Mouse (Mus musculus) heart, postnatal 14 days (tissue): ENCODE results near the gene Kndc1. TPM values are rescaled to one million over a fixed set of nuclear protein-coding genes. Genes with fewer than 3 reads are reported as not detected.

Experiments used
- DNase-seq, 2 experiments: peaks; one replicate each; pipeline ENCODE4 v3.0.0; 2021 to 2022
- intact Hi-C: fragments of 180-260 bp; cut with DNase I; formaldehyde crosslinking; loops from one replicate; pipeline ENCODE4 v1.15.1; 2025
- microRNA-seq, 2 experiments: library from miRNA; unstranded; fragments of <30 nt; microRNA quantifications; one replicate each; pipeline ENCODE4 v1.2.0; 2021 to 2022
- total RNA-seq, 2 experiments: library from RNA; stranded (reverse); gene quantifications; 2 replicates each; pipeline ENCODE4 v1.2.3; 2021

Gene Kndc1
- total RNA-seq, 2 experiments from 2014 or later: 0.24 TPM; not detected in 1

- intact Hi-C loops: no loop called here
- DNase-seq: no peak
Observed at GRCm38 (mm10) chr7:139979011-139979719, 84.7 kb downstream of the Kndc1 start.

- intact Hi-C loops: no loop called here
- no peak for DNase-seq
Observed at GRCm38 (mm10) chr7:139980778-139981177, 86.3 kb downstream of the Kndc1 start.

- no peak for DNase-seq
- intact Hi-C loops: no loop called here
Observed at GRCm38 (mm10) chr7:139982058-139982457, 87.6 kb downstream of the Kndc1 start.

DNA sequence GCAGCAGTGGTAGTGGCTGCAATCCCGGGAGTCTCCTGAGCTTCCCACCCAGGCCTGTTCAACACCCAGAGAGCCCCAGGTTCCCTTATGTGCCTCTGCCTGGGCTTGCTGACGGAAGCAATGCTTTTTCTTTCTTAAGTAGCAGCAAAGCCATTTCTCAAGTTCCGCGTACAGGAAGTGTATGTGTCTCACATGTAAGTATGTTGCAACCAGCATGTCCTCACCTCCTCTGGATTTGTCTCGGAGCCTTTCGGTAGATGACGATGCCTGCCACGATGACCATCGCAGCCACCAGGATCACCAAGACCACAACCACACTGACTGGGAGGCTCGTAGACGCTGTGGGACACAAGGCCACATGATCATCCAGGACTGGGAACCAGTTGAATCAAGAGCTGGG is 90.0 kb downstream of the Kndc1 start:
- no peak for DNase-seq
- intact Hi-C loops: no loop called here

GRCm38 (mm10) chr7:139988272-139988671 is 93.8 kb downstream of the Kndc1 start:
- no peak for DNase-seq
- intact Hi-C loops: no loop called here

DNA sequence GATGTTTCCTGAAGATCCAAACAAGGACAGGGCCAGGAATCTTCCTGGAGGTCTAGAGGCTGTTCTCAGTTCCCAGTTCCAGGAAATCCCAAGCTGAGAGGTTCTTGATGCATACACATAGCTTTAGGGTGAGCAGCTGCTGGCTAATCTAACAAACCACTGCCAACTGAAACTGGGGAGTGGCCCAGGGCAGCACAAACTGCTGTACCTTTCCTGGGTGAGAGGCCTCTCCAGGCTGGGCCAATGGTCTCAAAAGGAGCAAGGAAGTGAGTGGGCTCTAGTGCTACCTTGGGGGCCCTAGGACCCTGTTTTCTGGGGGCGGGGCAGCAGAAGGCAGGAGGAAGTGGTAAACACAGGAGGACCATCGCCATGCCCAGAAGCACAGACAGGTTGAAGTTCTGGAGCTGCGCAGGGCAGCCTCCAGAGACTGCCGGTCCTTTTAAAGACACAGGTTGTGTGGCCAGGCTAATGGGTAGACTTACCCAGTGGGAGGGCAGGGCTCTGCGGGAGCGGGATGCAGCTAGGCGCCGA is 96.4 kb downstream of the Kndc1 start:
- DNase-seq: no peak

More for the DNA sequence above, 96.4 kb downstream of the Kndc1 start:
- intact Hi-C loops: no loop called here

Small RNA genes within 50 kb of the gene (microRNA-seq; reads per million reads assigned to microRNA genes)
- 0 to 0.36 reads per million in 2 experiments for gene Mir202
- 0.27 to 1.7 reads per million in 2 experiments for gene Mir7062
- gene mmu-mir-7686: 0 reads per million in 2 experiments

Other genes with a start within 250 kb of the Kndc1 start
- gene Cfap46, start 210.9 kb upstream of the Kndc1 start, total RNA-seq: under 1 TPM; 0.17 to 0.20 TPM
- gene Adgra1, start 60.5 kb upstream of the Kndc1 start, total RNA-seq: not detected
- not detected for gene Utf1, start 49.1 kb downstream of the Kndc1 start, total RNA-seq
- not detected for gene 6430531B16Rik, start 84.1 kb downstream of the Kndc1 start, total RNA-seq
- under 1 TPM; 0.93 TPM for gene Adam8, start 97.9 kb downstream of the Kndc1 start, total RNA-seq
- 10 to 100 TPM; 10.3 to 10.7 TPM for gene Zfp511, start 141.7 kb downstream of the Kndc1 start, total RNA-seq
- 10 to 100 TPM; 27.4 to 29.4 TPM for gene Tubgcp2, start 142.0 kb downstream of the Kndc1 start, total RNA-seq
- gene Msx3, start 154.4 kb downstream of the Kndc1 start, total RNA-seq: not detected
- gene Caly, start 187.9 kb downstream of the Kndc1 start, total RNA-seq: not detected
- not detected for gene Prap1, start 198.7 kb downstream of the Kndc1 start, total RNA-seq
- gene Fuom, start 207.7 kb downstream of the Kndc1 start, total RNA-seq: 10 to 100 TPM; 76.5 to 77.2 TPM
- gene Paox, start 221.1 kb downstream of the Kndc1 start, total RNA-seq: 1 to 10 TPM; 3.6 to 3.9 TPM
- gene Echs1, start 221.8 kb downstream of the Kndc1 start, total RNA-seq: 100 to 1,000 TPM; 298 to 315 TPM
- 10 to 100 TPM; 28.1 to 29.3 TPM for gene Mtg1, start 242.9 kb downstream of the Kndc1 start, total RNA-seq